Mouse (Mus musculus): ENCODE measurements around the gene Cubn.

Cubn gene

DNA sequence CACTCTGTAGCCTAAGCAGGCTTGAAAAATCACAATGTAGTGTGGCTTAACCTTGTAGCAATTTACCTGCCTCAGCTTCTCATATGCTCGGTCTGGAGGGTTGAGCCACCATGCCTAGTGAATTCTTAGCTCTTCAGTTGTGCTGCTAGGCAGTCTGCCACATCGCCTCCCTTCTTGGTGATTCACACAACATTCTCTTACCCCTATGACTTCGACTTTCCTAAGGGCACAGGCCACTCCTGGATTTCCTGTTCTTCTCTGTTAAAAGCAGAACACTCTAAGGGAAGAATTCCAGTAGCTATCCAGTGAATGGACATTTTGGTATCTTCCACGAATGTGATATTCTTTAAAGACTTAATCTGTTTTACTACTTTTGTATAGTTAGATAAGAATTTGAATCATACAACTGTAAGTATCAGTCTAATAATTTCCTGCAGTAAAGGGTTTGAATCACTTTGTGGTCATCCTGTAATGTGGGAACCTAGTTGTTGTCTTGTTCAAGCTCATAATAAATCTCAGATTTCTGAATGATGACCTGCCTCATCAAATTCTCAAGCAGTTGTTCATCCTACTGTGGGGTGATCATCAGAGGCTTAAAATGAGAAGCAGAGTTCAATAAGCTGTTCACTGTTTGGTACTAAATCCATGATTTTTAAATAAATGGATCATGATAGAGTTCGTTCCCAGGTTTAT is 86.5 kb downstream of the Cubn start:
- no peak for DNase-seq

DNA sequence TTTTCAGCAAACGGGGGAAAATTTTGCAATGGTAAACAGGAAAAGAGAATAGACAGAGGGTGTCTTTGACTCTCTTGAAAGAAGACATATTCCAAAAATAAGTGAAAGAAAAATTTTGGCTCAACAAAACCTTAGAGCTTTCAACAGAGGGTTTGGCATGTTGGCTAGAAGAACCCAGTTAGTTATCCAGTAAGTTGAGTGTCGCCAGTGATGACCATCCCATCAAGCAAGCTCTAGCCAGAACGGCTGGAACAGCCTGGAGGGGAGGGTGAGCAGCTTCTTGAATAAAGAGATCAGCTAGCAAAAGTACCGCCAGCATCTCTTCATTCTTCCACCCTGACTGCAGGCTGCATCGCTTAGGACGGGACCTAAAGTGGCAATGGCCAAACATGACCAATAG is 90.8 kb downstream of the Cubn start:
- DNase-seq = no peak

DNA sequence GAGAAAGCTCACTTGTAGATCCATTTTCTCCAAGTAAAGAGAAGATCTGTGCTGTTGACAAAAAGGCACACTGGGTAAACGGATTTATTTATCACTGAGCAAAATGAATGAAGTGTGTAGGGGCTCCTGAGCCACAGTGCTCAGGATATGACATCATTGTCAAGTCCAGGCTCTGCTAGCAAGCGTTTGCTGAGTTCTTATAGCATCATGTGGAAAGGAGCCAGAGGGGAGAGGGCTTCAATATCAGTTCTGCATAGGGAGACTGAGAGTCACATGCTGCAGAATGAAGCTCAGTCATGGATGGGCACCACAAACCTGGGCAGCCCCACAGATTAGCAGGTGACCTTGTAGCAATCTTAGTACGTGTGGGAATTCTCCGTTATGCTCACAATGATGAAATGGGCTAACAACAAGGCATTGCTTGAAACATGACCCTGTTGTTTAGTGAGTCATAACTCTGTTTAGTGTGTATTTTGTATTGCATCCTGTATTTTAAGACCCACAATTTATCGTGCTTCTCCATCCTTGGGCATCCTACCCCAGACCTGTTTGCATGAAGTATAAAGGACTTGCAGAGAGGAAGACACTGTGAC is 92.0 kb downstream of the Cubn start:
- DNase-seq = no peak

DNA sequence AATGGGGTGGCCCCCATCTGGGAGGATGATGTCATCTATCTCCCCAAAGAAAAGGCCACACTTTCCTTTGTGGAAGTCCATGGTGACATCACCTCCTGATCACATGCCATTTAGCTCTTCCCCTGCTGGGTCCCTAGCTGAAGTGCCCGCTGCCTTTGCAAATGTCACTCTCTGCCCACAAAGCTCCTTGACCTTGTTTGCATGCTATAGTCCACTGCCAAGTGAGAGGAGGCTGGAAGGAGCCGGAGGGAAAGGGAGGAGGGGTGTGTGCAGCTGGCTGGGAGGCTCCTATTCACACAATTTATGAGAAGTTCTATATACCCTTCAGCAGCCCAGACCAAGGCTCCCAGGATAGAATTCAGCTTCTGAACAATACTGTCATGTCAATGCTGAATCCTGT is 92.7 kb downstream of the Cubn start:
- no peak for DNase-seq

DNA sequence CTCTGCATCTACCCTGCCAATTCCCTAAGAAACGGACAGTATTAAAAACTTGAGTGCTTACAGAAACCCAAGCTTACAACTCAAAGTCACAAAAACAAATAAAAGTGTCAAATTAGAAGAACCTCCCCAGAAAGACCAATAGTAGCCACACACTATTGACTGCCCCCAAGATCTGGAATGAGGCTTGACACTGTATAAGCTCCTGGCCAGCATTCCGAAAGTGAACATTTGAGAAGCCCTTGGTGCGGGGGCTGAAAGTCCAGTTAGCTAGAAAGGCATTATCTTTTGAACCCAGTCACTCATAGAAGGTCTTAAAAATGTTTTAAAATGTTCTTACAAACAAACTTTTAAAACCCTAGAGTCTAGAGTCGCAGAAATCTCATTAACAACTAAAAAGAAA is 93.1 kb downstream of the Cubn start:
- no peak for DNase-seq

DNA sequence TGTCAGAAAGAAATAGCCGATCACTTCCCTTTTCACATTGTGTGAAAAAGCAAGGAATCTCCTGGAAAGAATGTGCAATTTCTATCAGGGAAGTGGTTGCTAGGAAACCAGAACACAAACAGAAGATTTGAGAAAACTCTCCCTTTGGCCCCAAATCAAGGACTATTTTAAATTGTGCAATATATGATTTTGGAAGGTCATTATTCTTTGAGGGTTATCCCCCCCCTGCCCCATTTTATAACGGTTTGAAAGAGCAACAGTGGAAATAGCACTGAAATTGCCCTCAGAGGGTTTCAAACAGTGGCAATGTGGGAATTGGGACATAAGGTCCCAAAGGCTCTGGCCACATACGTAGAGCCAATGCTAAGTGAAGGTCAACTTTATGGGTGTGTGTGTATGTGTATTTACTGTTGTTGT is 95.5 kb downstream of the Cubn start:
- no peak for DNase-seq

DNA sequence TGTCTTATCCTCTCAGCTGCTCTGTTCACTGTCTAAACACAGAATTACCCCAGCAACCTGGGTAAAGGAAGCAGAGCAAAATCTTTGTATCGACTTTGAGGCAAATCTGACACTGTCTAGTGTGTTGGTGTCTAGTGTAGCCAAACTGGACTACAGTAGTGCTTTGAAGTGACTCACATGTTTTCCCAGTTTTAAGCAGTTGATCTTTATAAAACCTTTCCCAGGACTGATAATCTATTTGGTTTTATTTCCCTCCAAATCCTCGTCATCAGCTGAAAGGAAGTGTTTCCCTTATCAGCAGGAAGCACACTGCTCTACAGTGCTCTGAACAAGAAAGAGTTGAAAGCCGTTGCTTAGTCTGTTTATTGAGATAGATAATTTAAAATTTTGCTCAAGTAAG is 100.6 kb downstream of the Cubn start:
- no peak for DNase-seq

DNA sequence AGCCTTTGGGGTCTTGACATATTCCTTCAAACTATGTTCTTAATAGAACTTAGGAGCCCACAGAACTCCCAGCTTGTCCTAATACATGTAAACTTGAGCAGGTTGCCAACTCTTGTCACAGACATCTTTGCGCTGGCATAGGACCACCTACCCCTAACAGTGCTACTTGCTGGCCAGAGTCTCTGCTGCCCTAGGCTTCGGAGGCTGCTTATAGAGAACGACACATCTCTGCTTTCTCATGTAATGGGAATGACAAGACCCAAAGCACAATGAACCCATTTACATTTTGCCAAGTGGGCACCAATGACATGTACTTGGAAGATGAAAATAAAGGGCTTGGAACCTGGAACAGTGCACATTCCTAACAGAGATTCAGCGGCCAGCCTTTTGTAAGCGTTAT is 105.0 kb downstream of the Cubn start:
- DNase-seq = no peak

DNA sequence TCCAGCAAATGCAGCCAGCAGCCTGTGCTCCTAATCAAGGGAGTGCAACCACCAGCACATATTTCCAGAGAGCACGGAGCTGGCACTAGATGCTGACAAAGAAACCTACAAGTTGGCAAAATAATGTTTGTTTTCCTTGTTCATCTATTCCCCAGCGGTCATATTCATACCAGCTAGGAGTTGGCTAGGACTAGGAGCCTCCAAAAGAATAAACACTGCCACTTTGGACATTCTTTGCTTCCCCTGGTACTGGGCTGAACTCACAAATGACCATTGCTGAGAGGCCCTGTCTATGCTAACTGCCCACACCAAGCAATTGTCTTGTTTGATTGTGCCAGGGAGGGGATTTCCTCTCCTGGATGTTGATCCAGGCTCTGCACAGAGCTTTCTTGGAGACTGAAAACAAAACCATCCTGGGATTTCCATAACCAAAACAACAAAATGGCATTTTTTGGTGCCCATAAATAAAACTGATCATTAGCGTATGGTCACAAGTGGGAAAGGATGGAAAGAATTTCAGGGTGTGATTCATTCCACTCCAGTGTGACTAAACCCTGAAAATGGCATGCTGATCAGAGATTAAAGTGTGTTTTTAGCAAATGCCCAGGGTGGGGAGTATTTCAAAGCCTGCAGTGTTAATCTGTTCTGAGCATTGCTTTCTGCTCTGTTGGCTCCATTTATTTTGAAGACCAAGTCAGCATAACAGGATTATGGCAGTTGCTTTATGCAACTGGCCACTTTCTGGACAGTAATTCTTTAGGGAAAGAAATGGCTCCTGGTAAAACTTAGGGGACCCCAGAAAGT is 105.9 kb downstream of the Cubn start:
- DNase-seq = no peak

DNA sequence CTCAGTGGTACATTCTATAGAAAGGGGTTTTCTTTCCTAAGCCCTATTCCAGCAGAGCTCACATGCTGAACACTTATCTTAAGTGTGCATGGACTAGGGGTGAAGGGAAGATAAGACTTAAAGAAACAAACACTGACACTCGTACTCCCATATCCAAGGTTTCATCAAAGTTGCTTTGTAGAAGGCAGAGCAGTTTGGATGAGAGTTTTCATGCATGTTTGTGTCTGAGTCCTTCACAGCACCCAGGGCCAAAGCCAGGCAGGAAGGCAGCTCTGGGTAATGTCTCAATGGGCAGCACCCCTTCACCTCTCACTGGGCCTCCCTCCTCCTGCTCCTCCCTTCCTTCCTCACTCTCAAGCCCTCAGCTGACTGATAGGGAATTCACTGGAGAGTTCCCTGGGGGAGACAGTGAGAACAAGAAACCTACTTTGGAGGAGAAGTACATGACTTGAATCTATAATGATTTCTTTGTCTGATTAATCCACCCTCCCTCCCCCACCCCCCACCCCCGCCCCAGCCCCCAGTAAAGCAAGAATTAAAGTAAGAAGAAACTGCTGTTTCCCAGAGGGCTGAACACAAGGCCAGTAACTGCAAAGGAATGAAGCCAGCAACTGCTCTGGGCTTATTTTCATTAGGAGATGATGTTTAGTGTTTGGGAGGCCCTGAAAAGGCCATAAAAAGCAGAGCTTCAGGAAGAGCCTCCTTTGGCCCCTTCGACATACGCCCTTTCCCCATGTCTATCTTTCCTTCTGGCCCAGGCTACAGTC is 106.7 kb downstream of the Cubn start:
- DNase-seq = no peak

DNA sequence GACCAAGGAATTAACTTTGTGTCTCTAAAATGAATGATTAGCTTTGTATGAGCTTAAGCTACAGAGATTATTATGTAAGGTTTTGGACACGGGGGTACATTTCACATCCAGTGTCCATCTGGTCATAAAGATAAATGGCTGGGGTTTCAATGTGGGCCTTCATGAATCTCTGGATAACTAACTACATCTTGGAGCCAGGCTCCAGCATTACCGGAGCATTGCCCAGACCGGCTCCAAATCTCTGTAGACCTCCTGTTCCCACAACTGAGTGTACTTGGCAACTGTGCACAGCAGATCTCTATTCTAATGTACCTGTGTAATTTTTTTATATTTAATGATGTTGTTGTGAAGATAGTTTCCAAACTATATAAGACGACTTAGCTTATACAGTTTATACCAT is 115.4 kb downstream of the Cubn start:
- DNase-seq = no peak

DNA sequence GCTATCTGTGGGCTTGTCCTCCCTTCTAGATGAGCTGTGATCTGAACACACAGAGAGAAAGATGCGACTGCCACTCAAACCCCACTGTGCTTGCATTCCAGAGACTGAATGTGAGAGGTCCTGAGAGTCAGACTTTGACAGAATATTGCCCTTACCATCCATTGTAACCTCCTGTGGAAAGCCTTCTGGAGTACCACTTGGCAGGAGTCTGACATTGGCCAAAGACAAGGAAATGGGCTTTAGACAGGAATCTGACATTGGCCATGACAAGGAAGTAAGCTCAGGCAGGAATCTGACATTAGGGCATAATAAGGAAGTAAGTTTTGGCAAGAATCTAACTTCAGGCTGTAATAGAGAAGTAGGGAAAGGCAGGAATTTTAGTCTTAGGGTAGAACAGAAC is 118.3 kb downstream of the Cubn start:
- DNase-seq = no peak

DNA sequence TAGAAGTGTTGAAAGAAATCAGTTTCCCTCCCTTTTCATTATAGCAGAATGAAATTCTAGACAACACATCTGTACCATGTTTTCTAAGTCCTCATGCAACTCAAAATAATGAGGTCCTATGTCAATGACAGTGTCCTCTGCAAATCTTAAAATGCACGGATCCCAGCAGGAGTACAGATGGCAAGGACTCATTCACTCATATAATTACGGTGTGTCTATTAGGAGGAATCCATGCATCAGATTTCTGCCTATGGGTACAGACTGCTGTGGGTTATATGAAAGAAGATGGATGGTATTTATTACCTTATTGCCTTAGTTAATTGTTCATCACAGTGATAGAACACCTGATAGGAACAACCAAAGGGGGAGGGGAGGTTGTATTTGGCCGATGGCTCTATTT is 118.8 kb downstream of the Cubn start:
- no peak for DNase-seq

DNA sequence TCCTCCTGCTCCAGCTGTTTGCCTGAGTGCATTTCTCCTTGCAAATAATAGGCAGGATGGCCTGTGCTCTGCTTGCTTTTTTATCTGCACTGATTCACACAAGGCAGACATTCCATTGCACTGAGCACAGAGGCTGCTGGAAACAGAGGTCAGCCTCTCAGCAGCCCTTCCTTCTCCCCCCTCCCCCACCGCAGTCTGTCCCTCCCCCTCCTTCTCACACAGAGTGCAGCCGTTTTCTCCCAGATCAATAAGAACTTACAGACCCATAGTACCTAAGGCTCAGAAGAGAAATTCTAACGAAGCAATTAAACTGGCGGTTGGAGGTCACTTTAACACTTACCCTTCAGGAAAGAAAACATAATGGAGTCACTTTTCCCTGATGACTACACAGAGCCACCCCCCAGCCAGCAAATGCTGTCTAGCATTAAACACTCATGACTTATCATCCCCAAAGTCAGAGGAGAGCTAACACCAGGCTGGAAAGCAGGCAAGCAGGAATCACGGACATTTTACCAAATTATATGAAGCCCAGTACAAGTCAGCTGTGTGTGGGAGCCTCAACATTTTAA is 119.3 kb downstream of the Cubn start:
- DNase-seq = no peak

DNA sequence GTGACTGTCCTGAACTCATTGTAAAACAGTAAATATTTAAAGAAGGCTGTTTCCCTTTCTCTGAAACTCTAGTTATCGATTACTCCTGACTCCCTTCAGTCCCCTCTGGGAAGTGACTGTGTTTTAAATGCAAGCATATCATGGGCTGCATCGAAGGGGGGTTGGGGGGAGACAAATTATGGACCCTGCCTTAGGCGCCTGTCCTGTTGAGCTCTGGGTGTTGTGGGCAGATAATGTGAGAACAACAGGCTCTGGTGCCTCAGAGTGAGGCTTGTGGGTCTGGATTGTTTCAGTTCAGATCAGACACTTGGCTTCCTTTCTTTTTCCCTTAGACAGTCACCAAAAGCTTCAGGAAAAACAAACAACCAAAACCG is 119.8 kb downstream of the Cubn start:
- DNase-seq = no peak

DNA sequence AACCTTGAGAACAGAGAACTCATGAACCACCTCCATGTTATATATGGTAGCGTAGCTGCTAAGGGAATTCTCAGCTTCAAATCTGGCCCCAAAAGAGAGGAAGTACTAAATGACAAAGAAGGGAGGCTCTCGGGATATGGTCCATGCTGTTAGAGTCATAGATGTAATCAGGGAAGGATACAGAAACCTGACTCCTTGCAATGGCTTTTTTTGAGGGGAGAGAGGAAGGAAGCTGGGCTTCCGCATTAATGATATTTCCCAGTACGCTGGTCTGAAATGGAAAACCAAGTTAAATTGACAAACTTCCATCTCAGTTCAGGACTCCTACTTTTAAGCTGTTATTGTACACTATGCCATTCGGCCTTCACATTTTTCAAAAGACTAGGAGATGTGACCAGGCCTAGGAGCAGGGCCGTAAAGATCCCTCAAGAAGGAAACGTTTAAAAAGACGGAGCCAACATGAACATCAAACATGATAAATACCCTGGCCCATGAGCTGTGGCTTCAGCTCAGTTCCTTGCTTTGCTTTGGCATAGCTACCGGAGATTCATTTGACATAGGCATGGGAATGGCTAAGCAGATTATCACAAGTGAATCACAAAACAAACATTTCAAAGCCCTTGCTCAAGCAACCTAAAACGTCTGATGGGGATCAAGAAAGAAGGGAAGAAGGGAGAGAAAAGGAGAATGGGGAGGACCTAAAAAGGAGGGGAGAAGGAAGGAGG is 120.4 kb downstream of the Cubn start:
- no peak for DNase-seq

DNA sequence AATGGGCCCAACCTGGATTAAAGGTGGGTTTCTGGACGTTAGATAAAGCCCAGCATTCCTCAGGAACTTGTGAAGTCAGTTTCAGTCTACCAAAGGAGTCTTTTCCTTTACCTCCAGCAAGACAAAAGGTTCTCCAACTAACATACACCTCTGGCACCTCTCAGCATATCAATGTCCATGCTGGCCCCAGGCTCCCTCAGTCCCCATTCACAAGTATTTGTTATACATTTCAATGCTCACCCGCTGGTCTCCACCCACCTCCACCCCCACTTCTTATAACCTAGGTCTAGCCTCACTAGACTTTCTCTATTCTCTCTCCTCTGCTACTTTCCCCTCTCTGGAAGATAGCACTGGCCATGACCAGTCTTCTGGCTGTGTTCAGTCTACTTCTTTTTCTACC is 121.1 kb downstream of the Cubn start:
- DNase-seq = no peak

DNA sequence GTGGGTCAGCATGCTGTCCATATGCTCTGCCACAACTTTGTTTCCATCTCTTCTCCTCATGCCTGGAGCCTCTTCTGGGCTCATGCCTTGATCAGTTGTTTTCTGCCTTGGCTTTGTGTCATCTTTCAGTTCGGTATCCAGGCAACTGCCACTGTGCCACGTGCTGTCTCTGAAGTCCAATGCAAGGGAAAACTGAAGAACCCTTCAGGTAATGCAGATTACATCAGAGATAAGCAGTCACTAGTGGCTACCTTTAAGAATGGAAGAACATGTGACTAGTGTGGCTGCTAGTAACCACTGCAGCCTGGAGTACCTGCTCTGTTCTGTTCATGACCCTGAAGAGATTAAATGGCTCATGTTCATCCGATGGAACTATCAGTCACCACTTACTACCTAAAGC is 123.1 kb downstream of the Cubn start:
- no peak for DNase-seq

DNA sequence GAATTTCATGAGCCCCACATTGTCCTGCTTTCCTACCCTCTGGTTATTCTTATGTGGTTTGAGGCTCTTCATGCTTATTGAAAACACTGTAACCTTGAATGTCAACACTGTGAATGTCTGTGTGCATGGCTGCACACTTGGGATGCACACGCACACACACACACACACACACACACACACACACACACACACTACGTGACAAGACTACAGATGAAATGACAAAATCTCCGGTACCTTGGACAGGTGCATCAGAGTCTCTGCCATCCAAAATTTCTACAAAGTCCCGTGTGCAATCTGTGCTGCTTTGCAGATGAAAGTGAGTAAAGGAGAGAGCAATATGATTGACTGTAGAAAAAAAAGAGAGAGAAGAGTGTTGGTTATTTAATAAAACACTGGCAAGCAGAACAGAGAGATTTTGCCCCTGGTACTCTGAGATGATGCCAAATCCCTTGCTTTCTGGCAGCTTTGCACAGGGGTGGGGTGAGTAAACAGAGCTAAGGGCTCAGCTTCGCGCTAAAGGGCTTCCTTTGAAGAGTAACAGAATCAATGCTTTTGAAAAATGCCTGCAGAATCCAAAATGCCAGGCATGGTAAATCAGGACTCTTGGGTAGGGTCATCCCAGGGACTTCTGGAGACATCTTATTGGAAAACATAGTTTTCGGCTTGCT is 133.6 kb downstream of the Cubn start:
- DNase-seq = no peak

DNA sequence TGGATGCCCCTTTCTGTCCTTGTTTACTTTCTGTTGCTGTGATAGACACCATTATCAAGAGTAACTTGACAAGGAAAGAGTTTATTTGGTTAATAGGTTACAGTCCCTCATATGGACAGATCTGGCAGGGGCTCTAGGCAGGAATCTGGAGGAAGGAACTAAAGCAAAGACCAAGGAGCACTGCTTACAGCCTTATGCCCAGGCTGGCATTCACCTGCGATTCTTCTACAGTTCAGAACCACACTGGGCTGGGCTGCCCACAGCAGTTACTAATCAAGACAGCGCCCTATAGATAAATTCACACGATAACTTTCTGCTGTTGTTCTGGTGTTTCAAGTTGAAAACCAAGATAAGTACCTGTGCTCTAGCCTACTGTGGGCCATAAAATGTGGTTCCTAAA is 138.8 kb downstream of the Cubn start:
- no peak for DNase-seq

DNA sequence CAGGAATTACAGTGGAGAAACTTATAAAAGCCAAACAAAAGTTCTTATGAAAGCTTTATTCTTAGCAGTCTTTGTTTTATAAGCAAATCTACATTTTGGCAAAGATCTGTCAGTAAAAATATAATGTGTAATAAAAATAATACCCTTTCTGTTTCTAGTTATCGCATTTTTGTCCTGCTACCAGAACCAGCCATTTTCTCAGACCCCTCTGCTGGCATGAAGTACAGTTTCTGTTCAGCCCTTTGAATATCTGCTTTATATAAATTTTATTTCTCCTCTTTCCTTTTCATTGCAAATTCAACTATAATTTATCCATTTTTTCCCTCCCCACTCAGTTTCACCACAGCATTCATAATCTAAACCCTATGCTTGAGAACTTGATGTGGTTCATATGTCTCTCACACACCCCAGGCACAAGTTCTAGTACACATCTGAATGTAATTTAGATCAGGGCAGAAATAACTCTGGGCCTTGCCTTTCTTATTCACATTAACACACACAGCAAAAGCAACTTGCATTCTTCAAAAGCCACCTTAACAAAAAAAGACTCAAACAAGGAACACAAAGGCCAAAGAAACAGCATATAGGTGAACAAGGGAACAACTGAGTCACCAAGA is 139.4 kb downstream of the Cubn start:
- no peak for DNase-seq
